Mouse (Mus musculus) fat pad, adult 2 months (tissue): Measurements from ENCODE around the gene Mks1.
"Not testable (repeated sequence)": the region's sequence is repeated elsewhere in the genome, so short reads cannot be mapped to it uniquely, and the experiment has no call there.

Experiments used
- DNase-seq: peaks from one replicate; pipeline ENCODE4 v3.0.0-alpha.2; 2011; ENCODE audit warnings: low read depth, low spot score; ENCODE audit errors: extremely low read depth

Mks1 gene

GRCm38 (mm10) chr11:87852690-87853596 is at the start of gene Mks1:
Gene Mks1, plus strand, starts transcription at chr11:87853215.
- no peak for DNase-seq

GRCm38 (mm10) chr11:87805448-87805847 is 47.6 kb upstream of the Mks1 start:
- DNase-seq, result no peak

GRCm38 (mm10) chr11:87807433-87807832 is 45.6 kb upstream of the Mks1 start:
- DNase-seq, result no peak

GRCm38 (mm10) chr11:87808236-87808635 is 44.8 kb upstream of the Mks1 start:
- no peak for DNase-seq

- DNase-seq, result no peak
Measured at GRCm38 (mm10) chr11:87811396-87811795, 41.6 kb upstream of the Mks1 start.

GRCm38 (mm10) chr11:87814831-87815230 is 38.2 kb upstream of the Mks1 start:
- no peak for DNase-seq

- DNase-seq, result no peak
Measured at GRCm38 (mm10) chr11:87816707-87817442, 36.1 kb upstream of the Mks1 start.

GRCm38 (mm10) chr11:87817443-87817773 is 35.6 kb upstream of the Mks1 start:
- DNase-seq, result no peak

GRCm38 (mm10) chr11:87821502-87821901 is 31.5 kb upstream of the Mks1 start:
- no peak for DNase-seq

GRCm38 (mm10) chr11:87828239-87828900 is 24.6 kb upstream of the Mks1 start, which contains the start of gene Lpo:
Gene Lpo, minus strand, starts transcription at chr11:87828289.
- no peak for DNase-seq

GRCm38 (mm10) chr11:87840676-87841075 is 12.3 kb upstream of the Mks1 start:
- DNase-seq, result no peak

GRCm38 (mm10) chr11:87841436-87841835 is 11.6 kb upstream of the Mks1 start:
- DNase-seq, result no peak

- no peak for DNase-seq
Measured at GRCm38 (mm10) chr11:87846968-87847600, 5.9 kb upstream of the Mks1 start.

GRCm38 (mm10) chr11:87847884-87848283 is 5.1 kb upstream of the Mks1 start:
- DNase-seq, result no peak

- DNase-seq, result no peak
Measured at GRCm38 (mm10) chr11:87853597-87853954, 561 bp downstream of the Mks1 start.

- no peak for DNase-seq
Measured at GRCm38 (mm10) chr11:87854550-87854949, 1.5 kb downstream of the Mks1 start.

- DNase-seq, result no peak
Measured at GRCm38 (mm10) chr11:87859273-87859672, 6.3 kb downstream of the Mks1 start.

- DNase-seq, result no peak
Measured at GRCm38 (mm10) chr11:87860426-87860825, 7.4 kb downstream of the Mks1 start.

- DNase-seq, result no peak
Measured at GRCm38 (mm10) chr11:87862805-87863204, 9.8 kb downstream of the Mks1 start.

- not testable (repeated sequence) for DNase-seq
Measured at GRCm38 (mm10) chr11:87866891-87867290, 13.9 kb downstream of the Mks1 start.

- no peak for DNase-seq
Measured at GRCm38 (mm10) chr11:87870096-87870495, 17.1 kb downstream of the Mks1 start.
